Mouse (Mus musculus): ENCODE measurements around the gene Rrn3.
"Not testable (repeated sequence)": the region's sequence is repeated elsewhere in the genome, so short reads cannot be mapped to it uniquely, and the experiment has no call there.

Gene Rrn3

GRCm38 (mm10) chr16:13780353-13781036 lies at the start of gene Rrn3:
Rrn3 (plus strand) TSS chr16:13780708.
- peak; percentile 79 for DNase-seq (ENCODE audit: low read depth)

- no peak for DNase-seq (ENCODE audit: low read depth)
Measured at GRCm38 (mm10) chr16:13732786-13733185, 47.7 kb upstream of the Rrn3 start.

- DNase-seq (ENCODE audit: low read depth): peak; percentile 41
Measured at GRCm38 (mm10) chr16:13733518-13734137, 46.9 kb upstream of the Rrn3 start.

- no peak for DNase-seq (ENCODE audit: low read depth)
Measured at GRCm38 (mm10) chr16:13735977-13736376, 44.5 kb upstream of the Rrn3 start.

- DNase-seq (ENCODE audit: low read depth): not testable (repeated sequence)
Measured at GRCm38 (mm10) chr16:13739044-13739443, 41.5 kb upstream of the Rrn3 start.

- no peak for DNase-seq (ENCODE audit: low read depth)
Measured at GRCm38 (mm10) chr16:13740844-13741243, 39.7 kb upstream of the Rrn3 start.

- DNase-seq (ENCODE audit: low read depth): no peak
Measured at GRCm38 (mm10) chr16:13747708-13748107, 32.8 kb upstream of the Rrn3 start.

GRCm38 (mm10) chr16:13748124-13748523 lies 32.4 kb upstream of the Rrn3 start:
- DNase-seq (ENCODE audit: low read depth): no peak

- not testable (repeated sequence) for DNase-seq (ENCODE audit: low read depth)
Measured at GRCm38 (mm10) chr16:13748813-13749212, 31.7 kb upstream of the Rrn3 start.

GRCm38 (mm10) chr16:13749306-13749705 lies 31.2 kb upstream of the Rrn3 start:
- DNase-seq (ENCODE audit: low read depth): no peak

- no peak for DNase-seq (ENCODE audit: low read depth)
Measured at GRCm38 (mm10) chr16:13749981-13750380, 30.5 kb upstream of the Rrn3 start.

GRCm38 (mm10) chr16:13750626-13751025 lies 29.9 kb upstream of the Rrn3 start:
- no peak for DNase-seq (ENCODE audit: low read depth)

- no peak for DNase-seq (ENCODE audit: low read depth)
Measured at GRCm38 (mm10) chr16:13753986-13754385, 26.5 kb upstream of the Rrn3 start.

GRCm38 (mm10) chr16:13754400-13755190 lies 25.9 kb upstream of the Rrn3 start:
- DNase-seq (ENCODE audit: low read depth): peak; percentile 85

- DNase-seq (ENCODE audit: low read depth): no peak
Measured at GRCm38 (mm10) chr16:13757823-13758222, 22.7 kb upstream of the Rrn3 start.

- DNase-seq (ENCODE audit: low read depth): not testable (repeated sequence)
Measured at GRCm38 (mm10) chr16:13762807-13763206, 17.7 kb upstream of the Rrn3 start.

- no peak for DNase-seq (ENCODE audit: low read depth)
Measured at GRCm38 (mm10) chr16:13764519-13764918, 16.0 kb upstream of the Rrn3 start.

- no peak for DNase-seq (ENCODE audit: low read depth)
Measured at GRCm38 (mm10) chr16:13766367-13766766, 14.1 kb upstream of the Rrn3 start.

- not testable (repeated sequence) for DNase-seq (ENCODE audit: low read depth)
Measured at GRCm38 (mm10) chr16:13771603-13772002, 8.9 kb upstream of the Rrn3 start.

GRCm38 (mm10) chr16:13772051-13772450 lies 8.5 kb upstream of the Rrn3 start:
- DNase-seq (ENCODE audit: low read depth): not testable (repeated sequence)

- not testable (repeated sequence) for DNase-seq (ENCODE audit: low read depth)
Measured at GRCm38 (mm10) chr16:13774011-13774410, 6.5 kb upstream of the Rrn3 start.

- DNase-seq (ENCODE audit: low read depth): not testable (repeated sequence)
Measured at GRCm38 (mm10) chr16:13774651-13775050, 5.9 kb upstream of the Rrn3 start.

- peak; percentile 38 for DNase-seq (ENCODE audit: low read depth)
Measured at GRCm38 (mm10) chr16:13781216-13781615, 708 bp downstream of the Rrn3 start.

Measured in c-Kit-positive CD71-positive TER-119-negative erythroid progenitor cells, embryonic 14.5 days (primary cell).